Mouse (Mus musculus) myocyte (in vitro differentiated cells): ENCODE measurements around the gene Senp7.

ENCODE experiments used
- E2F4 ChIP-seq: IDR thresholded peaks from one replicate; pipeline ENCODE4 v1.6.1; 2011; ENCODE audit warnings: mild to moderate bottlenecking, control low read depth, moderate library complexity; ENCODE audit not compliant: insufficient read depth
- MAX ChIP-seq: IDR thresholded peaks from one replicate; pipeline ENCODE4 v1.6.1; 2011; ENCODE audit warnings: low read depth, mild to moderate bottlenecking, control low read depth
- POLR2A ChIP-seq: IDR thresholded peaks from one replicate; pipeline ENCODE4 v1.6.1; 2011; ENCODE audit warnings: low read depth, mild to moderate bottlenecking, control low read depth, moderate library complexity; ENCODE audit not compliant: insufficient read length
- USF1 ChIP-seq: IDR thresholded peaks from one replicate; pipeline ENCODE4 v1.6.1; 2011; ENCODE audit warnings: low read depth, mild to moderate bottlenecking, control low read depth, moderate library complexity

DNA sequence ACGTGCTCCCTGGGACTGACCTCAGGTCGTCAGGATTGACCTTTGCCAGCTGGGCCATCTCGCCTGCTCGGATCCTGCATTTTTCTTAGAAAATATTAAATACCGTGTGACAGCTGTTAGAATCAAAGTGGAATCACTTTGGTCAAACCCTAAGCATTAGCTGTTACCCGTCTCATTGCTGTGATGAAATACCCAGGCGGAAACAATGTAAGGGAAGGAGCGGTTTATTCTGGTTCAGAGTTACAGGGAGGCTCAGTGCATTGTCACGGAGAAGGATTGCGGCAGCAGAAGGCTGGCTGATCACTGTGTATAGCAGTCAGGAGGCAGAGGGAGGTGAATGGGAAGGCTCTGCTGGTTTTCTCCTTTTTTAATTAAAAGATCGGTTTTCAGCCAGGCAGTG lies 14.8 kb downstream of the Senp7 start:
- TF ChIP-seq E2F4 (no peak), POLR2A (no peak), USF1 (no peak), MAX (no peak)
